Mouse (Mus musculus) heart, embryonic 16.5 days (tissue): ENCODE measurements around the gene Polr3e. TPM values are rescaled to one million over a fixed set of nuclear protein-coding genes. Genes with fewer than 3 reads are reported as not detected.

Experiments
- ATAC-seq: fragments of 200-750 bp; cut with Nextera tagmentation; replicated peaks from 2 replicates; pipeline ENCODE4 v1.8.0; 2017; ENCODE audit warnings: moderate number of reproducible peaks; ENCODE audit not compliant: insufficient read depth, low FRiP score; ENCODE audit errors: extremely low read depth
- H3K27ac ChIP-seq: fragments of 300-500 bp; sonication (generic); 2 replicates; pipeline ENCODE4 v1.5.1; 2014; ENCODE audit warnings: mild to moderate bottlenecking, low read length, control low read depth, moderate library complexity
- H3K27me3 ChIP-seq: fragments of 300-500 bp; sonication (generic); 2 replicates; pipeline ENCODE4 v1.6.1; 2014; ENCODE audit warnings: low read length, mixed read lengths; ENCODE audit not compliant: control insufficient read depth, insufficient read depth
- H3K36me3 ChIP-seq: fragments of 300-500 bp; sonication (generic); 2 replicates; pipeline ENCODE4 v1.6.1; 2014; ENCODE audit not compliant: control insufficient read depth, insufficient read depth
- H3K4me1 ChIP-seq: fragments of 300-500 bp; sonication (generic); 2 replicates; pipeline ENCODE4 v1.6.1; 2014; ENCODE audit warnings: low read length, mixed read lengths; ENCODE audit not compliant: control insufficient read depth, insufficient read depth
- H3K4me2 ChIP-seq: fragments of 300-500 bp; sonication (generic); 2 replicates; pipeline ENCODE4 v1.6.1; 2014; ENCODE audit warnings: low read depth, mild to moderate bottlenecking, control low read depth, low read length
- H3K4me3 ChIP-seq: fragments of 300-500 bp; sonication (generic); 2 replicates; pipeline ENCODE4 v1.5.1; 2014; ENCODE audit warnings: mild to moderate bottlenecking, control low read depth, low read length
- H3K9ac ChIP-seq: fragments of 300-500 bp; sonication (generic); 2 replicates; pipeline ENCODE4 v1.6.1; 2014; ENCODE audit warnings: low read length, control low read depth
- H3K9me3 ChIP-seq: fragments of 300-500 bp; sonication (generic); replicated peaks from 2 replicates; pipeline ENCODE4 v1.6.1; 2016; ENCODE audit warnings: low read length; ENCODE audit not compliant: control insufficient read depth
- WGBS: fragments of 180-500 bp; shearing (Covaris S2); extraction: QIAGEN DNeasy Blood & Tissue Kit; methylation state at CpG from one replicate; pipeline ENCODE4 v1.1.7; 2014; 5-methylcytosine and 5-hydroxymethylcytosine counted together
- polyA plus RNA-seq: library from polyadenylated mRNA; unstranded; fragments of >200 nt; fragmentation: Nextera tagmentation; extraction: Ambion mirVana; gene quantifications from 2 replicates; pipeline ENCODE4 v1.2.1, GENCODE M21; 2015

Polr3e gene
- 21.4 and 22.1 TPM in 2 replicates for polyA plus RNA-seq

DNA sequence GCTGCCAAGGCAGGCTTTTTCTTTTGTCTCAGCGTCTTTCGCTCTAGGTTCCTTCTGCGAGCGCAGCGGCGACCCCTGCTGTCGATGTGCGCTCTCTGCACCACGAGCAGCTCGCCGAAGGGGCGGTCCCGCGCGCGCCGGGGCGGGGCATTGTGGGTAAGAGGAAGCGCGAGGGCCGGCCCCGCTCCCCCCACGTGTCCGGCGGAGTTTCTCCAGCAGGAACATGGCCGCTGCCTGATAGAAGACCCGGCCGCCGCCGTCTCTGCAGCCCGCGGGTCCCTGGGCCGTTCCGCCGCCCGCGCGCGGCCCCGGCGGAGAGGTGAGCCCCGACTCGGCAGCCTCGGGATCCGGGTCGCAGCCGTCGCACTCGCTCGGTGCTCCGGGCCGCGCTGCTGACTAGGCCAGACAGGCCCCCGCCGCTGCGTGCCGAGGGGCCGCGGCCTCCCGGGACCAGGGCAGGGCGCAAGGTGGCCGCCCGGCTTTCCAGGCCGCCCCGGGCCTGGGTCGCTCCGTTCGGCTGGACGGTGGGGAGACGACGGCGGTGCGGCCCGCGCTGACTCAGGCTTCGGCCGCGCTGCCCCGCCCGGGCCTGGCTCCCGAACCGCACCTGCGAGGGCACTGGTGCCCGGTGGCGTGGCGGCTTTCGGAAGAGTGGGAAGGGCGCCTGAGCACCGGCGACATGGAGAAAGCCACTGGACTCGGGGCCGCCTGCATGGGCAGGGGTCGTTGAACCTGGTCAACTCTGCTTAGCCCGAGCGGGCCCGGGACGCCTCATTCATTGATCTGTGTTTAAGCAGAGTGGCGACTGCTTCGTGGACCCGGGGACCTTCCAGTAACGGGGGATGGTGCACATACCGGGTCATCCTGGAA is at the start of gene Polr3e:
Gene Polr3e, plus strand, starts transcription at position 153 of the 870 bp plus-strand sequence.
- Histone ChIP-seq H3K9ac (peak within 1 kb of the TSS; percentile 95), H3K36me3 (no peaks in the 10 kb centered on the region), H3K27ac (peak within 1 kb of the TSS; percentile 78), H3K9me3 (no peaks in the 10 kb centered on the region), H3K4me3 (peak within 1 kb of the TSS; percentile 98), H3K27me3 (no peaks in the 10 kb centered on the region), H3K4me1 (peaks cover 11% of the 10 kb centered on the region), H3K4me2 (peak within 1 kb of the TSS; percentile 83)
- WGBS = under 1% methylated on average over 98 of the region's 102 CpGs
- ATAC-seq = peak; percentile 95

DNA sequence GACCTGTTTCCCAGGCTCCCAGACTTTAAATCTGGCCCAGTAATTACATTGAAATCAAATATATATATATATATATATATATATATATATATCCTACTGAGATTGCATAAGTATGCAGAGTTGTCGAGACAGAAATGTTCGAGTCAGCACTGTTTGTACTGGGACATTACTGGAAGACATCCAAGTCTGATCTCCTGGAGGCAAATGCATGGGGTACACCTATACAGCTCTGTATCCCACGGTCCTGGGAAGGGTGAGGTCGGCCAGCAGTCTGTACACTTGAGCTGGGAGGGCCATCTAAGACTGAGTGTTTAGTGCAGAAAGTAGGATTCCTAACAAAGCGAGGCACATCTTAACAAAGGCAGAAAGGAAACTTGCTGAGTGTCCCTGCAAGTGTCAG is 47.7 kb upstream of the Polr3e start:
- H3K27me3 ChIP-seq = no peaks in the 10 kb centered on the region
- no peaks in the 10 kb centered on the region for H3K36me3 ChIP-seq
- H3K4me1 ChIP-seq = peaks cover 41% of the 10 kb centered on the region
- no peaks in the 10 kb centered on the region for H3K9me3 ChIP-seq
- WGBS = 19% methylated on average over 5 of the region's 5 CpGs
- peak overlapping the region; percentile 29; the same call in 1 of the 2 replicates for H3K4me2 ChIP-seq
- peak overlapping the region; percentile 85 for H3K27ac ChIP-seq
- H3K9ac ChIP-seq = peak overlapping the region; percentile 56
- H3K4me3 ChIP-seq = no peak overlapping the region
- ATAC-seq = peak; percentile 35; the same call in 1 of the 2 replicates

DNA sequence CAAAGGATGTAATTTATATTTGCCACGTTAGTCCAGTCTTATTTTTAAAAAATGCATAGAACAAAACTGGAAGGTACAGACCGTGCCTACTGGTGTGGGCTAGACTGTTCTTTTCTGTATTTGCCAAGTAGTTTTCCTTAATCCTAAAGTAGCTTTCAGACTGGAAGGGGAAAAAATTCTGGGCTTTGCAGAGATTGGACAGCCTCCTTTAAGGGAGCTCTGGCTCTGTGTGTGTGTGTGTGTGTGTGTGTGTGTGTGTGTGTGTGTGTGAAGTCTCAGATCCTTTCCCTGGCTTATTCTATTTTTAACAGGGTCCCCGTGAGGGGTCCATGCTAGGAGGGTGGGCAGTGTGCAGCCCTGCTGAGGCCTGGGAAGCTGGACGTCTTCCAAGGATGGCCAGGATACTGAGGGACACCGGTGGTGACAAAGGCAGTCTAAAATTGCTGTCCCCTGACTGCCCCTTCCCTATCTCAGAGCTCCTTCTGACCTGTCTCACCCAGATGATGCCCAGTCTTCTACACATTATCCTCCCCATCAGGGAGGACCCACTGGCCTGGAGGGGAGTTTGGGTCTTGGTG is 47.0 kb upstream of the Polr3e start:
- Histone ChIP-seq H3K9ac (peak overlapping the region; percentile 56; the same call in 1 of the 2 replicates), H3K36me3 (no peaks in the 10 kb centered on the region), H3K4me2 (0 out of 2 replicates have a peak overlapping the region, but pooled peaks have one; percentile 29), H3K27ac (peak overlapping the region; percentile 85), H3K4me1 (peaks cover 44% of the 10 kb centered on the region), H3K27me3 (no peaks in the 10 kb centered on the region), H3K9me3 (no peaks in the 10 kb centered on the region), H3K4me3 (no peak overlapping the region)
- WGBS = 40% methylated on average over 5 of the region's 5 CpGs
- 0 out of 2 replicates have a peak, but pooled peaks have one; percentile 14 for ATAC-seq

DNA sequence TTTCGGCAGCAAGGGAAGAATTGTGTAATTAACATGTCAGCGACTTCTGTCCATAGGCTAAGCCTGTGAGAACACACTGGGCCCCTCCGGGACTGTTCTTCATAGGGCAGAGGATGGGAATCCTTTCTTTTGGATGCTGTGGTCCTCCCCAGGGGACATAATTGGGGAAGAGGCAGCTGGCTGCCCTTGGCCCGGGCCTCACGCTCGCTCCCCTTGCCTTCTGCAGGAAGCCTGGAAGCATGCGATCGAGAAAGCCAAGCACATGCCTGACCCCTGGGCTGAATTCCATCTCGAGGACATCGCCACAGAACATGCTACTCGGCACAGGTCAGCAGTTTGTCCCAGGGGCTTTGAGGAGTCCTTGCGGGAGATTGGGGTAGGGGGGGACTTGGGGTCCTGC is 44.5 kb upstream of the Polr3e start:
- 0 out of 2 replicates have a peak, but pooled peaks cover under 1% of the 10 kb centered on the region for H3K36me3 ChIP-seq
- no peak overlapping the region for H3K4me3 ChIP-seq
- no peak for ATAC-seq
- H3K9me3 ChIP-seq = no peaks in the 10 kb centered on the region
- no peak overlapping the region for H3K9ac ChIP-seq
- 76% methylated on average over 12 of the region's 12 CpGs for WGBS
- peaks cover 31% of the 10 kb centered on the region for H3K4me1 ChIP-seq
- no peaks in the 10 kb centered on the region for H3K27me3 ChIP-seq
- no peak overlapping the region for H3K27ac ChIP-seq
- no peak overlapping the region for H3K4me2 ChIP-seq

DNA sequence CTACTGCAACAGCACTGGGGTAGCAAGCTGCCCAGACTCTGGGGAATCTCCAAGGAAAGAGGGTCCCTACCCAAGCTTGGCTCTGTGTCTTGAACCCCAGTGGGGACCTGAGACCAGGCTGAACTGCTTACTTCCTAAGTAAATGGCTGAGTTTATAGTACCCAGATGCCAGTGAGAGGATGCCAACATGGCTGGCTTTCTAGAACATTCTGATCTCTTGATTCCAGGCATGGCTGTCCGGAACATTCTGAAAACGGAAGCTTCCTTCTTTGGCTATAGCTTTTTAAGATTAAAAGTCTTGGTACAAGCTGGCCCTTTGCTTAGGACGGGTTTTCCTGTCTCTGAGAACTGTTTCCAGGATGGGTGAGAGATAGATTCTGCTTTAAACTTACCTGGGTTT is 43.5 kb upstream of the Polr3e start:
- WGBS = 87% methylated on average over 3 of the region's 3 CpGs
- no peak for ATAC-seq
- Histone ChIP-seq H3K4me3 (no peak overlapping the region), H3K4me1 (peaks cover 25% of the 10 kb centered on the region), H3K27me3 (no peaks in the 10 kb centered on the region), H3K36me3 (0 out of 2 replicates have a peak, but pooled peaks cover 3% of the 10 kb centered on the region), H3K9me3 (no peaks in the 10 kb centered on the region), H3K27ac (no peak overlapping the region), H3K9ac (no peak overlapping the region), H3K4me2 (no peak overlapping the region)

DNA sequence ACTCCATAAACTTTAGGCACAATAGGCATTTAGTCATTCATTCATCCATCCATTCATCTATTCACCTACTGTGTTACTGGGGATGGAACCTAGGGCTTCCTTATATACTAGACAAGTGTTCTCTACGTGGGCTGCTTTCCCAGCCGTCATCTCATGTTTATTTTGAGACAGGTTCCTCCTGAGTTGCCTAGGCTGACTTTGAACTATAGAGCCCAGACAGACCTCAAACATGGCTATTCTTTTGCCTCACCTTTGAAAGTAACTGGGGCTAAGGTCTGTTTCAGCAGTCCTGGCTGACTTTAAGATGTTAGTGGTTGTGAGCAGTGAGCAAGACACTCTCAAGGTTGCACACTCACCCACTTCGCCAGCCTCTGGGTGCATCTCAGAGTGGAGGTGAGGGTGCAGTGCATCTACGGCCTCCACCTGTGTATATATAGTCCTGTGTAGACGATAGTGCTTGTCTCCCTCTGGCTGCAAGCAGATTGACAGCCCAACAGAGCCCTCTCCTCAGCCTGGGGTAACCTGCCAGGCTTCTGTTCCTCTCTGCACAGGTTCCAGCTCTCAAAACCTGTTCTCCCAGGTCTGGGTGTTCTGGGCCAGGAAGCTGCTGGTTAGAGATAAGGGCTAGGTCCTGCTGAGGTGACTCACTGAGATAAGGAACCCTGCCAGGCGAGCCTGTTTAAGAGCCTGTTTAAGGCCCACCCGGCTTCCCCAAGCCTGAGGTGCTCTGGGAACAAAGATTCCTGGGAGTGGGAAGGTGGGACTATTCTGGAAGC is 42.6 kb upstream of the Polr3e start:
- WGBS = 45% methylated on average over 7 of the region's 7 CpGs
- Histone ChIP-seq H3K9me3 (no peaks in the 10 kb centered on the region), H3K27me3 (no peaks in the 10 kb centered on the region), H3K36me3 (0 out of 2 replicates have a peak, but pooled peaks cover 3% of the 10 kb centered on the region), H3K4me3 (no peak overlapping the region), H3K4me2 (no peak overlapping the region), H3K9ac (peak overlapping the region; percentile 43), H3K27ac (no peak overlapping the region), H3K4me1 (peaks cover 17% of the 10 kb centered on the region)
- no peak; the same call in 1 of the 2 replicates for ATAC-seq

DNA sequence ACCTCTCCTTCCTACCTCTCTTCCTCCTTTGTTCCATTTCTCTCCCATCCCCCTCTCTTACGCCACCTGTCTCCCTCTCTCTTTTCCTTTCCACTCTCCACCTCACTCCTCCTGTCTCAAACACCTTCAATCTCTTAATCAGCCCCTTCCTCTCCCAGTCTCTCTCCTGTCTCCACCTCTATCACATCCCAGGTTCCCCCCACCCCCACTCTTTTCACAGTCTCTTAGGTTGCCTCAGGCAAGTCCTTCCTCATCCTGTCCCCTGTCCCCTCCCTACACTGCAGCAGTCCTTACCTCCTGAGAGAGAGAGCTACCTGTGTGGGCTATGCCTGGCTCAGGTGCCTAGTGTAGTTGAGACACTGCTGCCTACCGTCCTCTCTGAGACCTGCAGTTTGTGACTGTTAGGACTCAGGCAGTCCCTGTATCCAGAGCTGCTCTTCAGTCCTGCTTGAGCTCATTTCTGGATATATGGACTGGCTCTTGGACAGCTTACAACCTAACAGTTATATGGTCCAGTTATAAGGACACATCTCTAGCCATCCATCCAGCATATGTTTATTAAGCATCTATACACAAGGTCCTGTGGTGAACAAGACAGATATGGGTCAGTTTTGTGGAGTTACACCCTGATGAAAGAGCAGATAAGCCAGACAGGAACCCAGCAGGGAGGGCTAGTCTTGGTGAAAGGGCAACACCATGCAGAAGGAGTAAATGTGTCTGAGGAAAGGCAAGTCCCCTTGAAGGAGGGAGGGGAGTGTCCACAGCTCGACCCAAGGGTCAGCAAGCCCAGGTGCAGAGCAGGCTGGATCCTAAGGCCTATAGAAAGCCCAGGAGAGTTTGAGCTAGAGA is 41.8 kb upstream of the Polr3e start:
- H3K4me2 ChIP-seq = no peak overlapping the region
- no peaks in the 10 kb centered on the region for H3K9me3 ChIP-seq
- H3K27ac ChIP-seq = no peak overlapping the region
- H3K4me1 ChIP-seq = peaks cover 9% of the 10 kb centered on the region
- H3K4me3 ChIP-seq = no peak overlapping the region
- ATAC-seq = no peak
- H3K27me3 ChIP-seq = no peaks in the 10 kb centered on the region
- peaks cover 8% of the 10 kb centered on the region for H3K36me3 ChIP-seq
- WGBS = 66% methylated on average over 3 of the region's 3 CpGs
- H3K9ac ChIP-seq = peak overlapping the region; percentile 43; the same call in 1 of the 2 replicates

DNA sequence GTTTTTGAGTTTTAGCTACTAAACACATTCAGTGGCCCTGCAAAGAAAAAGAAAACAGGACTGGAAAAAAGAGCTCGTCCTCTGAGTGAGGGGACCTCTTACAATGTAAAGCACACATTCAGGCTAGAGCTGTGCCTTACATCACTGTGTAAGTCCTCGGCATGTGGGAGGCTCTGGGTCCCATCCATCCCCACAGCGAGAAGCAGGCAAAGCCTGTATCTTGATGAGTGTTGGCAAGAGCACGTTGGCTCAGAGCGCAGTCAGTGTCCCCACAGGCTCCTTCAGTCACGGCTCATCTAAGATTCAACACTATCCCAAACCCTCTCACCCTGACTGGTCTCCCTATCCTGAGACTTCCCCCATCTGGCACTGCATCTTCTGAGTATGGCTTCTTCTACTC is 39.3 kb upstream of the Polr3e start:
- peaks cover 13% of the 10 kb centered on the region for H3K36me3 ChIP-seq
- ATAC-seq = no peak
- no peak overlapping the region for H3K4me3 ChIP-seq
- H3K9ac ChIP-seq = no peak overlapping the region
- 67% methylated on average over 6 of the region's 6 CpGs for WGBS
- no peak overlapping the region for H3K4me2 ChIP-seq
- no peaks in the 10 kb centered on the region for H3K9me3 ChIP-seq
- H3K4me1 ChIP-seq = peaks cover 8% of the 10 kb centered on the region
- H3K27me3 ChIP-seq = no peaks in the 10 kb centered on the region
- H3K27ac ChIP-seq = no peak overlapping the region
